Mouse (Mus musculus): ENCODE measurements around the gene Ppp5c. TPM values are rescaled to one million over a fixed set of nuclear protein-coding genes. Genes with fewer than 3 reads are reported as not detected.
"Not testable (repeated sequence)": the region's sequence is repeated elsewhere in the genome, so short reads cannot be mapped to it uniquely, and the experiment has no call there.

The Ppp5c gene
- total RNA-seq (2014; rRNA removed) (56.6 and 65.7 TPM in 2 replicates), polyA plus RNA-seq (2015; fragmentation: Nextera tagmentation; extraction: Ambion mirVana) (129 and 137 TPM in 2 replicates)

DNA sequence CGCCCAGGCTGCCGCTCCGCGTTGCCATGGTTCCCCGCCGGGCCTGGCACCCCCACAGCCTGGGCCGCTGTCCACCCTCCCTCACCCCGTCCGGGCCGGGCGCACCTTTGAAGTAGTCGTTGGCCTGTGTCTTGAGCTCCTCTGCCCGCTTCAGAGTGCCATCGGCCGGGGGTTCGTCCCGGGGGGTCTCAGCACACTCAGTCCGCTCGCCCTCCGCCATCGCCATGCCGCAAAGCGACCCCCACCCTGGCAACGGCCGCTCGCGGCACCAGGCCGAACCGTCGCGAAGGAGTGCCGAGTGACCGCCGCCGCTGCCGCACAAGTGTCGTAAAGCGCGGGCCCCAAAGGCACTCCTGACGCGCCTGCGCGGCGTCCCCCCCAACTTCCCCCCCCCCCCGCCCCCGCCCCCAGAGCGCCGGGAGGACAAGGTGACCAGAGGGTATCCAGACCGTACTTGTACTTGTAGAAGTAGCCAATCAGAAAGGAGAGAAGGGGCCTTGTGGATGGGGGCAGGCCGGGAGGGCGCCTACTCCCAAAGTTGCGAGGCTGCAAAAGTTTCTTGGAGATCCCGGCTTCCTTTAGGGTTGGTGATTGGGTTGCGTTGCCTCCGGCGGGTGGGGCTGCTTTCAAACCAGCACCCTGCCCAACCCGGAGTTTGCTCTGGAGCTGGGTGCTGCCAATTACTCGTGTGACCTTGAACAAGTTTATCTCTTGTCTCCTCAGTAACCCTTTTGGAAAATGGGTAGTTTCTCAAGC, at the start of gene Ppp5c:
Gene Ppp5c (minus strand): TSS at position 337 of the 756 bp plus-strand sequence.
- Histone ChIP-seq H3K27ac (ENCODE audit: low read depth, low read length) (peak within 1 kb of the TSS; percentile 51; the same call in 1 of the 2 replicates), H3K9ac (peak within 1 kb of the TSS; percentile 83), H3K4me2 (ENCODE audit: low read depth) (peak within 1 kb of the TSS; percentile 62), H3K4me3 (ENCODE audit: low read depth, low read length) (peak within 1 kb of the TSS; percentile 80), H3K4me1 (ENCODE audit: insufficient read depth) (peaks cover 11% of the 10 kb centered on the region; the same call in 1 of the 2 replicates), H3K36me3 (ENCODE audit: insufficient read depth) (peaks cover 14% of the 10 kb centered on the region; the same call in 1 of the 2 replicates), H3K27me3 (ENCODE audit: insufficient read depth, low read length) (no peaks in the 10 kb centered on the region), H3K9me3 (ENCODE audit: low read length) (no peaks in the 10 kb centered on the region)
- no peak for TF ChIP-seq CTCF (IDR thresholded peaks at IDR 0.05; ENCODE audit: low read depth)
- peak; percentile 91 for DNase-seq
- ATAC-seq, result peak; percentile 83
- 3% methylated on average over 57 of the region's 58 CpGs for WGBS

DNA sequence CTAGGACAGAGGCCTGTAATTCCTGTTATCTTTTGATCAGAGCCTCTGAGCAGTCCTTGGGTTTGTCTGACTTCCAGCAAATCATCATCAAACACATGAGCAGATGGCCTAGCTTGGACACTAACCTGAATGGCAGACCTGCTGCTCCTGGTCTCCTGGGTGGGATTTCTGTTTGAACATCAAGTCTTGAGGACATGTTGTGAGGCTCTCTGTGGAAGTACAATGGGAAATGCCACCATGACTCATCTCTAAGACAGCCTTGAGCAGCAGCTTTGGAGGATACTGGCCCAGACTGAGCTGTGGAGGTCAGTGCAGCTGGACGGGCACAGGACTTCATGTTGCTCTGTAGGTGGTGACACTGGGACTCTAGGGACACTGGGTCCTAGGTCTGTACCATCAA, 48.8 kb upstream of the Ppp5c start:
- Histone ChIP-seq H3K9ac (no peak overlapping the region), H3K36me3 (ENCODE audit: insufficient read depth) (no peaks in the 10 kb centered on the region), H3K27me3 (ENCODE audit: insufficient read depth, low read length) (no peaks in the 10 kb centered on the region), H3K27ac (ENCODE audit: low read depth, low read length) (no peak overlapping the region), H3K9me3 (ENCODE audit: low read length) (no peaks in the 10 kb centered on the region), H3K4me2 (ENCODE audit: low read depth) (no peak overlapping the region), H3K4me3 (ENCODE audit: low read depth, low read length) (no peak overlapping the region), H3K4me1 (ENCODE audit: insufficient read depth) (no peaks in the 10 kb centered on the region)
- no peak for TF ChIP-seq CTCF (IDR thresholded peaks at IDR 0.05; ENCODE audit: low read depth)
- WGBS, result 97% methylated on average over 1 of the region's 1 CpGs
- ATAC-seq (no peak), DNase-seq (no peak)

DNA sequence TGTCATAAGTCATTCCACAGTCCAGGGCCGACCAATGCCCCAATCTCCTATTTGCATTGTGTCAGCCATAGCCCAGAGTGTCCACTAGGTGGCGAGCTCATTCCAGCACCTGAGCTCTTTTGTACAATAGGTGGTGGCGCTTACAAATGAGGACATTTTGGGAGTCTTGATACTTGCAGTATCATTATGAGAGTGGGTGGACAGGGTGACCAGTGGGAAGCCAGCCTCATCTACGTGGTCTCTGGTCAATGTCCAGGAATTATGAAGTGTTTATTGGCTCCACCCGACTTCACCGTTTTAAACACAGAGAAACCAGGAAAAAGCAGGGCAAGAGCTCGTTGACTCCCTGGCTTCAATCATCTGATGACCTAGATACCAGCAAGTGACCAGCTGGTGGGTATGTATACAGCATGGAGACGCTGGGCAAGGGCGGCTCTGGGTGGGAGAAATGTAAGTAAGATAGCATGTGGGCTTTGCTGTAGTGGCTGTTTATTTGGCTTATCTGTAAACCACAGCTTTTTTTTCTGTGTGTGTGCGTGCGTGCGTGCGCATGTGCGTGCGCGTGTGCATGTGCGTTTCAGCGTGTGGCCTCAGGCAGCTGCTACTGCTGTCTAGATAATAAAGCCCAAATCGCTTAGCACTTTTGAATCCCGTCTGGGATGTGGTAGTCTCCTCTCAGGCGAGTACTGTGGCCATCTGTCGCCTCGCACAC, 46.3 kb upstream of the Ppp5c start, which contains the start of gene Psg16:
Gene Psg16 (plus strand): TSS at position 137 of the 712 bp plus-strand sequence.
- peak within 1 kb of the TSS; percentile 9; the same call in 1 of the 2 replicates for H3K4me3 ChIP-seq (ENCODE audit: low read depth, low read length)
- peak; percentile 93 for TF ChIP-seq CTCF (IDR thresholded peaks at IDR 0.05; ENCODE audit: low read depth)
- no peaks in the 10 kb centered on the region for H3K36me3 ChIP-seq (ENCODE audit: insufficient read depth)
- peak within 1 kb of the TSS; percentile 33 for H3K4me2 ChIP-seq (ENCODE audit: low read depth)
- DNase-seq (peak; percentile 77), ATAC-seq (peak; percentile 91)
- H3K27ac ChIP-seq (ENCODE audit: low read depth, low read length), result no peak within 1 kb of the TSS
- H3K27me3 ChIP-seq (ENCODE audit: insufficient read depth, low read length), result no peaks in the 10 kb centered on the region
- H3K9ac ChIP-seq, result no peak within 1 kb of the TSS
- WGBS, result 64% methylated on average over 23 of the region's 23 CpGs
- H3K4me1 ChIP-seq (ENCODE audit: insufficient read depth), result no peaks in the 10 kb centered on the region
- H3K9me3 ChIP-seq (ENCODE audit: low read length), result no peaks in the 10 kb centered on the region

DNA sequence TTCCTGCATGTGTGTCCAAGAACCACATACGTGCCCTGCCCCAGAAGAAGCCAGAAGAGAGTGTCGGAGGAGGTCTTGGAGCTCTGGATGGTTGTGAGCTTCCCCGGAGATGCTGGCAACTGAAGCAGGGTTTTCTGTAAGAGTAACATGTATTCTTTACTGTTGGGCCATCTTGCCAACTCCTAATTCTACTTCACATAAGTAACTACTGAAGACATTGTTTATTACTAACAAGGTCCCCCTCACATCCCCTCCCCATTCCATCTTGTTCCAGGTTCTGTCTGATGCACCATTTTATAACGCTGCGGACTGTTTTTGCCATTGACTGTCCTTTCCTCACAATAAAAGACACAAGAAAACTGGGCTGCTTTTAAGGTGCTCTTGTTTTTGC, 45.8 kb upstream of the Ppp5c start:
- Histone ChIP-seq H3K27me3 (ENCODE audit: insufficient read depth, low read length) (no peaks in the 10 kb centered on the region), H3K4me1 (ENCODE audit: insufficient read depth) (no peaks in the 10 kb centered on the region), H3K9me3 (ENCODE audit: low read length) (no peaks in the 10 kb centered on the region), H3K4me2 (ENCODE audit: low read depth) (no peak overlapping the region), H3K27ac (ENCODE audit: low read depth, low read length) (no peak overlapping the region), H3K4me3 (ENCODE audit: low read depth, low read length) (no peak overlapping the region), H3K9ac (no peak overlapping the region), H3K36me3 (ENCODE audit: insufficient read depth) (no peaks in the 10 kb centered on the region)
- 59% methylated on average over 5 of the region's 5 CpGs for WGBS
- ATAC-seq (no peak), DNase-seq (no peak)
- no peak for TF ChIP-seq CTCF (IDR thresholded peaks at IDR 0.05; ENCODE audit: low read depth)

DNA sequence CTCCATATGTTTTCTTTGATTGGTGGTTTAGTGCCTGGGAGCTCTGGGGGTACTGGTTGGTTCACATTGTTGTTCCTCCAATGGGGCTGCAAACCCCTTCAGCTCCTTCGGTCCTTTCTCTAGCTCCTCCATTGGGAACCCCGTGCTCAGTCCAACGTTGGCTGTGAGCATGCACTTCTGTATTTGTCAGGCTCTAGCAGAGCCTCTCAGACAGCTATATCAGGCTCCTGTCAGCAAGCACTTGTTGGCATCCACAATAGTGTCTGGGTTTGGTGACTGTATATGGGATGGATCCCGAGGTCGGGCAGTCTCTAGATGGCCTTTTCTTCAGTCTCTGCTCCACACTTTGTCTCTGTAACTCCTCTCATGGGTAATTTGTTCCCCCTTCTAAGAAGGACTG, 39.9 kb upstream of the Ppp5c start:
- H3K9me3 ChIP-seq (ENCODE audit: low read length); H3K9ac ChIP-seq; H3K4me3 ChIP-seq (ENCODE audit: low read depth, low read length); DNase-seq; H3K4me1 ChIP-seq (ENCODE audit: insufficient read depth); H3K36me3 ChIP-seq (ENCODE audit: insufficient read depth); ATAC-seq; H3K27ac ChIP-seq (ENCODE audit: low read depth, low read length); H3K4me2 ChIP-seq (ENCODE audit: low read depth); H3K27me3 ChIP-seq (ENCODE audit: insufficient read depth, low read length): not testable (repeated sequence)
- 70% methylated on average over 5 of the region's 5 CpGs for WGBS

DNA sequence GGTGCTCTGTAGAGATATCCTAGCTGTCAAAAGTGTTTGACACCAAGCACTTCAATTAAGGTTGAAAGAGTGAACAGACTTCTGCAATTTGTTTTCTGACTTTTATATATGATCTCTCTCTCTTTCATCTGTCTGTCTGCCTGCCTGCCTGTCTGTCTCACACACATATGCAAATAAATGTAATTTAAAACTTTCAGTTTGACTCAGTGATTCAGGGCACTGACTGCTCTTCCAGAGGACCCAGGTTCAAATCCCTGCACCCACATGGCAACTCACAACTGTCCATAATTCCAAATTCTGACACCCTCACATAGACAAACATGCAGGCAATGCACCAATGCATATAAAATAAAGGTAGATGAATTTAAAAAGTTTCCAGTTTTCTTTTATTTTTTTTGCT, 39.3 kb upstream of the Ppp5c start:
- Histone ChIP-seq H3K27ac (ENCODE audit: low read depth, low read length) (no peak overlapping the region), H3K27me3 (ENCODE audit: insufficient read depth, low read length) (no peaks in the 10 kb centered on the region; the same call in 1 of the 2 replicates), H3K36me3 (ENCODE audit: insufficient read depth) (no peaks in the 10 kb centered on the region), H3K4me2 (ENCODE audit: low read depth) (no peak overlapping the region), H3K9me3 (ENCODE audit: low read length) (no peaks in the 10 kb centered on the region), H3K9ac (no peak overlapping the region), H3K4me3 (ENCODE audit: low read depth, low read length) (no peak overlapping the region), H3K4me1 (ENCODE audit: insufficient read depth) (no peaks in the 10 kb centered on the region)
- no peak for ATAC-seq
- DNase-seq, result no peak
- no peak for TF ChIP-seq CTCF (IDR thresholded peaks at IDR 0.05; ENCODE audit: low read depth)

DNA sequence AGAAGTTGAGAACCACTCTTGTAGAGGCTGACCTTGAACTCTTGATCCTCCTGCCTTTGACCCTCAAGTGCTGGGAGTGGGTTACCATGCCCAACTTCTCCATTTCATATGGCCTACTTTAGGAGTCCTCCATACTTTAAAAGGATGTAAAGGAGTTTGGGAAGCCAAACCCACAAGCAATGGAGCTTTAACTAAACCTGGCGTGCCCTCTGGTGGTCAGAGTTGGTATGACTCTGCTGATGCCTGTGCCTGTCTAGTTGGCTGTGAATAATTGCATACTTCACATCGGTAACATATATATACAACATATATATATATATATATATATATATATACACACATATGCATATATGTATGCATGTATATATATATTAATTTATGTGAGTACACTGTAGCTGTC, 38.7 kb upstream of the Ppp5c start:
- H3K4me3 ChIP-seq (ENCODE audit: low read depth, low read length), result no peak overlapping the region
- no peaks in the 10 kb centered on the region for H3K4me1 ChIP-seq (ENCODE audit: insufficient read depth)
- peak; percentile 85 for TF ChIP-seq CTCF (IDR thresholded peaks at IDR 0.05; ENCODE audit: low read depth)
- WGBS, result 3% methylated on average over 2 of the region's 2 CpGs
- no peak overlapping the region for H3K27ac ChIP-seq (ENCODE audit: low read depth, low read length)
- no peak overlapping the region for H3K9ac ChIP-seq
- no peaks in the 10 kb centered on the region for H3K36me3 ChIP-seq (ENCODE audit: insufficient read depth)
- no peaks in the 10 kb centered on the region; the same call in 1 of the 2 replicates for H3K27me3 ChIP-seq (ENCODE audit: insufficient read depth, low read length)
- no peak overlapping the region for H3K4me2 ChIP-seq (ENCODE audit: low read depth)
- ATAC-seq (no peak), DNase-seq (peak; percentile 82)
- no peaks in the 10 kb centered on the region for H3K9me3 ChIP-seq (ENCODE audit: low read length)
